In the genomic region with DNA sequence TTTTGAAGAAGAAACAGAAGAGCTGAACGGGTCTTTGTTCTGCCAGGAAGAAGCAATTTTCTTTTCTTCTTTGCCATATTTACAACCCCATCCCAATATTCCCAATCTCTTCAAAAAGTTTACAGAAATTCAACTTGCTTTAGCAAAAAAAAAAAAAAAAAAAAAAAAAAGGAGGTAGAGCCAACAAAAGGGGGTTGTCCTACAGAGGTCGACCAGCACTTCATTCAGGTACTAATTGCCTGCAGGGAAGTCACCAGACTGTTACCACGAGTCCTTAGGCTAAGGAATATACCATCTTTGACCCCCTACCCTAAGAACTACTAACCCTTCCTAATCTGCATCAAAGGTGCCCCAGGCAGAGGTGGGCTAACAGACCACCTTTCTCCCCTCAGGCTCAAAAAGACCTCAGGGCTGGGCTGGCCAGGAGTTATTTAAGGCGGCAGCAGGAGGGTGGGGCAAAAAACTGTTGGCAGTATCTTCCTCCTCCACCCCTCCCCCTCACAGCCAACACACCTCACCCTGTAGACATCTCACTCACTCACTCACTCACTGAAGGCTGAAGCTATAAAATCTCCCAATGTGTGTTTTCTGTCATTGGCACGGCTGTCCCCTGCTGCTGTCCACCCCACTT, we compare ENCODE assay signal across 8 mouse cellular contexts. TPM values are rescaled to one million over a fixed set of nuclear protein-coding genes. Genes with fewer than 3 reads are reported as not detected.
A peak's percentile ranks its signal among the peaks of the same experiment; 100 is the strongest.
DNase-seq lines count a peak whose midpoint lies in the region; ATAC-seq and TF ChIP-seq lines count a peak whose summit lies in the region.

No protein-coding gene starts in this region.

- no peak for TF ChIP-seq CTCF in lung, adult 2 months (IDR thresholded peaks at IDR 0.05; ENCODE audit: insufficient read depth, low read length)

- peak overlapping the region; percentile 95 for H3K9ac ChIP-seq in heart, embryonic 16.5 days (ENCODE audit: low read length)
- H3K9ac ChIP-seq in liver, embryonic 16.5 days (ENCODE audit: low read depth, low read length), result peak overlapping the region; percentile 90

- WGBS in lung, adult 2 months, result 26% methylated on average over 5 of the region's 5 CpGs
- WGBS in heart, embryonic 16.5 days, result 14% methylated on average over 5 of the region's 5 CpGs
- WGBS in liver, embryonic 16.5 days (ENCODE audit: insufficient replicate concordance), result 13% methylated on average over 5 of the region's 5 CpGs

- DNase-seq in lung, adult 2 months, result no peak
- DNase-seq in lung, postnatal 4 days, result no peak
- peak; percentile 68 to 75 for DNase-seq in cerebellum, postnatal 10 days
- peak; percentile 6 for DNase-seq in splenic B cell, adult 2 months (ENCODE audit: low read depth, low spot score)
- DNase-seq in left cerebral cortex, postnatal 14 days (ENCODE audit: low spot score in 2 of 2), result no peak
- no peak for DNase-seq in natural killer cell, adult 2 months (ENCODE audit: low spot score in 2 of 2)

- ATAC-seq in heart, embryonic 16.5 days (replicated peaks; ENCODE audit: extremely low read depth, insufficient read depth, low FRiP score), result peak; percentile 21; the same call in 1 of the 2 replicates
- peak; percentile 40 for ATAC-seq in liver, embryonic 16.5 days (ENCODE audit: low read depth)

- H3K27ac ChIP-seq in heart, embryonic 16.5 days (ENCODE audit: low read length), result peak overlapping the region; percentile 97
- H3K27ac ChIP-seq in liver, embryonic 16.5 days (ENCODE audit: low read length), result peak overlapping the region; percentile 94

- intact Hi-C loops in left cerebral cortex, postnatal 14 days (cut with DNase I), result loop anchor here (5.0 to 10.0 kb wide), 2 partner anchors 39 to 117 kb away; no protein-coding TSS in a partner anchor

- H3K9me3 ChIP-seq in heart, embryonic 16.5 days (replicated peaks; ENCODE audit: control insufficient read depth, low read length), result peaks cover 5% of the 10 kb centered on the region; the same call in 1 of the 2 replicates
- no peaks in the 10 kb centered on the region for H3K9me3 ChIP-seq in liver, embryonic 16.5 days (replicated peaks; ENCODE audit: control insufficient read depth, low read length)

- H3K36me3 ChIP-seq in heart, embryonic 16.5 days (ENCODE audit: control insufficient read depth, insufficient read depth), result peaks cover 2% of the 10 kb centered on the region; the same call in 1 of the 2 replicates
- no peaks in the 10 kb centered on the region for H3K36me3 ChIP-seq in liver, embryonic 16.5 days (ENCODE audit: control insufficient read depth, insufficient read depth)
- H3K36me3 ChIP-seq in splenic B cell, adult 2 months (ENCODE audit: control insufficient read depth, insufficient read depth, low read length, poor library complexity, severe bottlenecking), result no peaks in the 10 kb centered on the region

- peak overlapping the region; percentile 78 for H3K4me2 ChIP-seq in heart, embryonic 16.5 days (ENCODE audit: low read depth, low read length)
- H3K4me2 ChIP-seq in liver, embryonic 16.5 days (ENCODE audit: low read depth, low read length), result peak overlapping the region; percentile 77

- H3K27me3 ChIP-seq in heart, embryonic 16.5 days (ENCODE audit: control insufficient read depth, insufficient read depth, low read length), result no peaks in the 10 kb centered on the region
- H3K27me3 ChIP-seq in liver, embryonic 16.5 days (ENCODE audit: control insufficient read depth, insufficient read depth, low read depth, low read length), result no peaks in the 10 kb centered on the region
- no peaks in the 10 kb centered on the region for H3K27me3 ChIP-seq in splenic B cell, adult 2 months (ENCODE audit: control insufficient read depth, insufficient read depth, low read length, poor library complexity, severe bottlenecking)

- peaks cover 6% of the 10 kb centered on the region for H3K4me1 ChIP-seq in lung, adult 2 months (ENCODE audit: control insufficient read depth, insufficient read depth, low read length)
- peaks cover 28% of the 10 kb centered on the region for H3K4me1 ChIP-seq in heart, embryonic 16.5 days (ENCODE audit: control insufficient read depth, insufficient read depth, low read length)
- peaks cover 36% of the 10 kb centered on the region for H3K4me1 ChIP-seq in liver, embryonic 16.5 days (ENCODE audit: control insufficient read depth, low read depth, low read length)

- peak; percentile 21; the same call in 1 of the 2 replicates for TF ChIP-seq POLR2A in lung, adult 2 months (IDR thresholded peaks at IDR 0.05; ENCODE audit: borderline replicate concordance, extremely low read depth, low read depth, low read length)

- peak overlapping the region; percentile 25 for H3K4me3 ChIP-seq in lung, adult 2 months (replicated peaks; ENCODE audit: extremely low read depth, low read depth, low read length)
- H3K4me3 ChIP-seq in heart, embryonic 16.5 days (ENCODE audit: low read length), result peak overlapping the region; percentile 94
- peak overlapping the region; percentile 87 for H3K4me3 ChIP-seq in liver, embryonic 16.5 days (ENCODE audit: low read depth, low read length)

RNA-seq across cellular contexts. Expression of a gene that starts 1.8 kb away (rescaled TPM):
- polyA plus RNA-seq in lung, adult 2 months (2012; rRNA removed), result 26.4 and 43.4 TPM in 2 replicates
- polyA plus RNA-seq in heart, embryonic 16.5 days (2015; fragmentation: Nextera tagmentation; extraction: Ambion mirVana), result 141 and 152 TPM in 2 replicates
- 37.7 and 39.6 TPM in 2 replicates for polyA plus RNA-seq in liver, embryonic 16.5 days (2015; fragmentation: Nextera tagmentation; extraction: Ambion mirVana)
- total RNA-seq in left cerebral cortex, postnatal 14 days (2021), result 100 to 1,000 TPM; 108 to 126 TPM

Comparison
In these comparisons a context has a peak if more than half of its experiments do, and no peak if none do; other contexts are left out.
1. DNase-seq: peak in cerebellum, postnatal 10 days (2 of 2) and splenic B cell, adult 2 months (single experiment); none in lung, adult 2 months (single experiment), lung, postnatal 4 days (0 of 2), left cerebral cortex, postnatal 14 days (0 of 2) and natural killer cell, adult 2 months (0 of 2).
2. H3K4me3 ChIP-seq: peak in every context shown above with its lines; median percentile 94 in heart, embryonic 16.5 days; 87 in liver, embryonic 16.5 days; 25 in lung, adult 2 months.